Comparison of ENCODE assay signal across 7 mouse cellular contexts in the genomic region with DNA sequence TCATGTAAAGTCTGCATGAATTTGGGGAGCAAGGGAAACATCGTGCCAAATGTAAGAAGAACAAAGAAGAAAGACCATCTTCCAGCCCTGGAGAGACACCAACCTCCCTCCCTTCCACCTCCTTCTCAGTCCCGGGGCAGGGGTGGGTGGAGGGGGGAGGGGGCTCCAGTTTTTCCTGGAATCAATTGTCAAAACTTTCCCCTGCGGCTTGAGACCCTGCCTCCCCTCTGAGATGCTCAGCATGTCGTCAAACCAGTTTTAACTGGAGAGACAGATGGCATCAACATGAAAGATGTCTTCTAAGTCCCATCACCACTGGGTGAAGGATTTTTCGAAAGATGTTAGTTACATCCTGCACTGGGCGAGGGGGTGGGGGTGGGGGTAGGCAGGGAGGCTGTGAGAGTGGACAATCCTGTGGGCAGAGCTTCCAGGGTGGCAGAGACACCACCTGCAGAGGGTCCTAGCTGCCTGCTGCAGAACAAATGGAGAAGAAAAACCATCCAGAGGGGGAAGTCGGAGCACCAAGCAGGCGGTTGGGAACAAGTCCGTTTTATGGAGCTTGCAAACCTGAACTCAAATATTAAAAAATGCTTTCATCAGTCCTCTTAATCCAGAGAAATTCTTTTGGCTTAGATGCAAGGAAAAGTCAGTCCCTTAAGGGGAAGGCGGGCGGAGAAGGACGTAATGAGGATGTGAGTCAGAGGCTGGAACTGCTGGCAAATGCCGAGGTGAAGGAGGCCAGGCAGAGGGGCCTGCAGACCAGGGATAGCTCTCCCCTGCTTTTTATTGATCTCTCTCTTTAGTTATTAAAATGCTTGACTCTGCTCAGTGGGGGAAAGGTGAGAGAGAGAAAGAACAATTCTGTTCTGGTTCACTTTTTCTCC.
DNase-seq lines count a peak whose midpoint lies in the region.

No protein-coding gene starts in this region.

- peak; percentile 60 for DNase-seq in MN1 (ENCODE audit: low spot score)
- DNase-seq in adrenal gland, adult 2 months, result peak; percentile 75
- DNase-seq in gastrocnemius, postnatal 25 days, result peak; percentile 61
- peak; percentile 68 for DNase-seq in kidney, postnatal 10 days
- peak; percentile 65 to 69 for DNase-seq in urinary bladder, postnatal 4 days (ENCODE audit: low spot score in 2 of 2)
- DNase-seq in layer of hippocampus, postnatal 25 days (ENCODE audit: extremely low spot score in 1 of 2, low spot score in 1 of 2), result no peak
- no peak for DNase-seq in layer of hippocampus, adult 8-10 months (ENCODE audit: low spot score in 2 of 2)

Comparison
In these comparisons a context has a peak if more than half of its experiments do, and no peak if none do; other contexts are left out.
1. DNase-seq: peak in MN1 (single experiment), adrenal gland, adult 2 months (single experiment), gastrocnemius, postnatal 25 days (single experiment), kidney, postnatal 10 days (single experiment) and urinary bladder, postnatal 4 days (2 of 2); none in layer of hippocampus, postnatal 25 days (0 of 2) and layer of hippocampus, adult 8-10 months (0 of 2).